Mouse (Mus musculus) left cerebral cortex, postnatal 36 days (tissue): ENCODE results near the gene Pigs. TPM values are rescaled to one million over a fixed set of nuclear protein-coding genes. Genes with fewer than 3 reads are reported as not detected.

Experiments used
- DNase-seq, 2 experiments: peaks; one replicate each; pipeline ENCODE4 v3.0.0; 2021 to 2022; ENCODE audit warnings: low spot score in 2 of 2, mixed read lengths in 1 of 2
- intact Hi-C: fragments of 180-260 bp; cut with DNase I; formaldehyde crosslinking; loops from one replicate; pipeline ENCODE4 v1.15.1; 2025
- total RNA-seq, 2 experiments: library from RNA; stranded (reverse); gene quantifications; 2 replicates each; pipeline ENCODE4 v1.2.3; 2021

The Pigs gene
- total RNA-seq, 2 experiments from 2014 or later: 64.4 to 68.5 TPM

- no peak for DNase-seq
- intact Hi-C loops: no loop called here
These were observed 58.4 kb downstream of the Pigs start, which contains the start of gene Foxn1 for GRCm38 (mm10) chr11:78386508-78387043. TSS of gene Foxn1 (minus strand) at chr11:78386558.

Other genes with a start within 250 kb of the Pigs start
- gene Eral1, start 248.0 kb upstream of the Pigs start, total RNA-seq: 10 to 100 TPM; 18.9 to 19.1 TPM
- 10 to 100 TPM; 29.0 to 29.7 TPM for gene Fam222b, start 233.8 kb upstream of the Pigs start, total RNA-seq
- gene Traf4, start 162.8 kb upstream of the Pigs start, total RNA-seq: 10 to 100 TPM; 10.5 to 12.5 TPM
- 1 to 10 TPM; 2.7 to 3.2 TPM for gene Nek8, start 151.7 kb upstream of the Pigs start, total RNA-seq
- 10 to 100 TPM; 32.5 to 36.1 TPM for gene Tlcd1, start 151.7 kb upstream of the Pigs start, total RNA-seq
- gene Rpl23a, start 144.8 kb upstream of the Pigs start, total RNA-seq: 100 to 1,000 TPM; 673 to 732 TPM
- 10 to 100 TPM; 20.5 to 28.0 TPM for gene Rab34, start 140.0 kb upstream of the Pigs start, total RNA-seq
- gene Proca1, start 135.0 kb upstream of the Pigs start, total RNA-seq: 1 to 10 TPM; 6.6 to 8.7 TPM
- 10 to 100 TPM; 61.0 to 64.6 TPM for gene Sdf2, start 82.7 kb upstream of the Pigs start, total RNA-seq
- gene Supt6, start 82.4 kb upstream of the Pigs start, total RNA-seq: 100 to 1,000 TPM in 1 of 2 experiments, 10 to 100 TPM in 1; 95.1 to 100 TPM
- gene 2610507B11Rik, start 66.7 kb upstream of the Pigs start, total RNA-seq: 100 to 1,000 TPM; 177 TPM
- 10 to 100 TPM; 11.3 to 25.5 TPM for gene BC030499, start 37.6 kb upstream of the Pigs start, total RNA-seq
- 10 to 100 TPM in 1 of 2 experiments, 1 to 10 TPM in 1; 7.3 to 13.8 TPM for gene Spag5, start 26.9 kb upstream of the Pigs start, total RNA-seq
- gene Aldoc, start 5.4 kb upstream of the Pigs start, total RNA-seq: 100 to 1,000 TPM; 746 to 852 TPM
- 10 to 100 TPM; 30.6 to 31.3 TPM for gene Unc119, start 15.1 kb downstream of the Pigs start, total RNA-seq
- gene Foxn1, start 58.1 kb downstream of the Pigs start, total RNA-seq: not detected
- not detected for gene Slc13a2, start 93.8 kb downstream of the Pigs start, total RNA-seq
- gene Slc46a1, start 137.3 kb downstream of the Pigs start, total RNA-seq: 10 to 100 TPM in 1 of 2 experiments, 1 to 10 TPM in 1; 9.4 to 11.7 TPM
- 10 to 100 TPM; 33.7 to 34.1 TPM for gene Sarm1, start 169.3 kb downstream of the Pigs start, total RNA-seq
- 10 to 100 TPM; 65.9 to 80.3 TPM for gene Vtn, start 170.7 kb downstream of the Pigs start, total RNA-seq
- 1 to 10 TPM in 1 of 2 experiments, under 1 TPM in 1; 0.50 to 2.1 TPM for gene Sebox, start 175.0 kb downstream of the Pigs start, total RNA-seq
- 10 to 100 TPM; 38.0 to 44.6 TPM for gene Tmem199, start 183.8 kb downstream of the Pigs start, total RNA-seq
- 100 to 1,000 TPM; 116 to 117 TPM for gene Poldip2, start 183.8 kb downstream of the Pigs start, total RNA-seq
- gene Tnfaip1, start 207.9 kb downstream of the Pigs start, total RNA-seq: 10 to 100 TPM; 35.6 to 39.2 TPM
- gene Ift20, start 207.9 kb downstream of the Pigs start, total RNA-seq: 10 to 100 TPM; 85.7 to 93.9 TPM
- gene Tmem97, start 222.4 kb downstream of the Pigs start, total RNA-seq: 10 to 100 TPM; 17.0 to 25.7 TPM